Comparison of ENCODE assay signal across 15 mouse cellular contexts in the genomic region with DNA sequence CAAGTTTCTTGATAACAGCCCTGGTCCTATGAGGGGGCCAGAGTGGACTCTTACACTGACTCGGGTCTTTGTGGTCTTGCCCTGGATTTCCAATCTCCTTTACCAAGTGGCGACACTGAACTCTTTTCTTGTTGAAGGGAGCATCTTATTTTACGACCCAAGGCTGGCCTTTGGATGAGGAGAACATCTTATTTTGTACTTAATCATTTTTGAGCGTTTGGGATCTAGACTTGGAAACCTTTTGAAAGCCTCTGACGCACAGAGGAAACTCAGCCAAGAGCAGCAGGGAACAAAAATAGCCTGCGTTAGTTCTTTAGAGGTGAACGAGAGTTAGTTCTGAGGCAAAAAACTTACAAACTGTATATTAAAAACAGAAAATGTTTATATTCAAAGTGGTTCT. TPM values are rescaled to one million over a fixed set of nuclear protein-coding genes. Genes with fewer than 3 reads are reported as not detected.
DNase-seq lines count a peak whose midpoint lies in the region; TF ChIP-seq lines count a peak whose summit lies in the region.
"Had no signal": no experiment of that assay in that cellular context is flagged by ENCODE, and none has a peak within 500 bp of the region (broad histone marks: within the 10 kb centered on the region; RNA-seq: fewer than 3 reads in every experiment).

No protein-coding gene starts in this region.

- peak; percentile 19 for DNase-seq in adrenal gland, adult 2 months
- no peak for DNase-seq in adrenal gland, postnatal 25 days
- DNase-seq in testis, postnatal 10 days (ENCODE audit: low spot score) = no peak
- peak; percentile 61 for DNase-seq in heart, postnatal 4 days
- no peak for DNase-seq in layer of hippocampus, adult 11-12 months (ENCODE audit: low spot score)
- no peak for DNase-seq in B cell, adult 2 months
- DNase-seq: forebrain, postnatal 0 days; thymus, postnatal 36 days had no signal

- H3K4me3 ChIP-seq in testis, adult 2 months (ENCODE audit: control insufficient read depth, low read depth, low read length) = no peak overlapping the region
- no peak overlapping the region for H3K4me3 ChIP-seq in small intestine, adult 2 months (ENCODE audit: low read depth, low read length)
- H3K4me3 ChIP-seq: hindbrain, embryonic 15.5 days; left cerebral cortex, adult 2 months; liver, embryonic 15.5 days; neural tube, embryonic 12.5 days had no signal

- 80% methylated on average over 7 of the region's 7 CpGs for WGBS in small intestine, adult 2 months

- TF ChIP-seq POLR2A in testis, adult 2 months (IDR thresholded peaks at IDR 0.05; ENCODE audit: control insufficient read depth, low read depth, low read length) = no peak
- no peak for TF ChIP-seq POLR2A in small intestine, adult 2 months (IDR thresholded peaks at IDR 0.05; ENCODE audit: low read depth, low read length)

- H3K27me3 ChIP-seq in testis, adult 2 months (ENCODE audit: control insufficient read depth, insufficient read depth, low read length) = no peaks in the 10 kb centered on the region
- H3K27me3 ChIP-seq in small intestine, adult 2 months (ENCODE audit: control insufficient read depth, insufficient read depth, low read length) = no peaks in the 10 kb centered on the region; the same call in 1 of the 2 replicates
- H3K27me3 ChIP-seq: hindbrain, embryonic 15.5 days; neural tube, embryonic 12.5 days had no signal

- no peaks in the 10 kb centered on the region for H3K36me3 ChIP-seq in testis, adult 2 months (ENCODE audit: control insufficient read depth, insufficient read depth, low read length)
- no peaks in the 10 kb centered on the region for H3K36me3 ChIP-seq in small intestine, adult 2 months (ENCODE audit: control insufficient read depth, insufficient read depth, low read length)
- H3K36me3 ChIP-seq: hindbrain, embryonic 15.5 days; liver, embryonic 15.5 days; neural tube, embryonic 12.5 days had no signal

- no peak for TF ChIP-seq CTCF in testis, adult 2 months (IDR thresholded peaks at IDR 0.05; ENCODE audit: control insufficient read depth, insufficient read depth, insufficient replicate concordance, low read depth, low read length)
- TF ChIP-seq CTCF in small intestine, adult 2 months (IDR thresholded peaks at IDR 0.05; ENCODE audit: extremely low read depth, insufficient read length, insufficient replicate concordance, low read depth, low read length) = no peak

- peaks cover 11% of the 10 kb centered on the region for H3K4me1 ChIP-seq in testis, adult 2 months (ENCODE audit: control insufficient read depth, insufficient read depth, low read length)
- H3K4me1 ChIP-seq in small intestine, adult 2 months (ENCODE audit: control insufficient read depth, insufficient read depth, insufficient read length, low read length) = 0 out of 2 replicates have a peak, but pooled peaks cover 2% of the 10 kb centered on the region

- 0 out of 2 replicates have a peak overlapping the region, but pooled peaks have one; percentile 3 for H3K27ac ChIP-seq in testis, adult 2 months (ENCODE audit: control insufficient read depth, insufficient read depth, low read depth, low read length)
- H3K27ac ChIP-seq in small intestine, adult 2 months (ENCODE audit: insufficient read depth, low read depth, low read length) = peak overlapping the region; percentile 40
- H3K27ac ChIP-seq: hindbrain, embryonic 15.5 days; left cerebral cortex, adult 2 months; liver, embryonic 15.5 days; neural tube, embryonic 12.5 days had no signal

RNA-seq across cellular contexts. Expression of gene Pld1, which starts 4.5 kb away (rescaled TPM):
- 1 to 10 TPM; 5.8 to 6.7 TPM for total RNA-seq in adrenal gland, adult 2 months (2021)
- polyA plus RNA-seq in adrenal gland, adult 2 months (2012; rRNA removed) = 0.51 and 0.68 TPM in 2 replicates
- total RNA-seq in adrenal gland, postnatal 25 days (2021) = 5.0 and 7.6 TPM in 2 replicates
- 0.93 and 1.0 TPM in 2 replicates for polyA plus RNA-seq in testis, adult 2 months (2012; rRNA removed)
- 10 to 100 TPM; 13.3 to 14.3 TPM for total RNA-seq in heart, postnatal 4 days (2021)
- polyA plus RNA-seq in small intestine, adult 2 months (2012; rRNA removed) = 5.4 and 14.9 TPM in 2 replicates

RNA-seq across cellular contexts. Expression of gene Tmem212, which starts 46.8 kb away (rescaled TPM):
- total RNA-seq in adrenal gland, adult 2 months (2021) = not detected
- not detected in 2 replicates for polyA plus RNA-seq in adrenal gland, adult 2 months (2012; rRNA removed)
- not detected in 2 replicates for total RNA-seq in adrenal gland, postnatal 25 days (2021)
- polyA plus RNA-seq in testis, adult 2 months (2012; rRNA removed) = 0.17 and 0.32 TPM in 2 replicates
- total RNA-seq in heart, postnatal 4 days (2021) = not detected
- polyA plus RNA-seq in small intestine, adult 2 months (2012; rRNA removed) = not detected in 2 replicates
- polyA plus RNA-seq: hindbrain, embryonic 15.5 days; liver, embryonic 15.5 days; midbrain, embryonic 11.5 days; neural tube, embryonic 12.5 days had no signal

Comparison
In these comparisons a context has a peak if more than half of its experiments do, and no peak if none do; other contexts are left out.
1. DNase-seq: peak in adrenal gland, adult 2 months (single experiment) and heart, postnatal 4 days (single experiment); none in adrenal gland, postnatal 25 days (single experiment), testis, postnatal 10 days (single experiment), layer of hippocampus, adult 11-12 months (single experiment) and B cell, adult 2 months (0 of 2).